Mouse (Mus musculus) gastrocnemius, adult 18-20 months (tissue): ENCODE measurements at regions not wholly inside any gene's neighbourhood (a gene's known extent, or its start where the extent isn't known, plus 50 kb on each side); places are given as distances from the start of the nearest gene placed in this dataset.

Source experiments
- DNase-seq: peaks from one replicate; pipeline ENCODE4 v3.0.0; 2021; ENCODE audit warnings: low spot score

GRCm38 (mm10) chr12:71569662-71570061 is 260.0 kb downstream of the Dact1 start:
- no peak for DNase-seq

- no peak for DNase-seq
Observed at GRCm38 (mm10) chr12:71570116-71570515, 260.4 kb downstream of the Dact1 start.

GRCm38 (mm10) chr12:71572833-71573446 is 257.9 kb upstream of the Daam1 start:
- no peak for DNase-seq

GRCm38 (mm10) chr12:71573456-71573855 is 257.4 kb upstream of the Daam1 start:
- no peak for DNase-seq

- no peak for DNase-seq
Observed at GRCm38 (mm10) chr12:71574685-71575084, 256.2 kb upstream of the Daam1 start.

GRCm38 (mm10) chr12:71577349-71577748 is 253.5 kb upstream of the Daam1 start:
- DNase-seq, result no peak

- no peak for DNase-seq
Observed at GRCm38 (mm10) chr12:71578006-71578405, 252.9 kb upstream of the Daam1 start.

GRCm38 (mm10) chr12:71578912-71579311 is 252.0 kb upstream of the Daam1 start:
- no peak for DNase-seq

GRCm38 (mm10) chr12:71580532-71581290 is 250.2 kb upstream of the Daam1 start:
- peak; percentile 53 for DNase-seq

GRCm38 (mm10) chr12:71584618-71585017 is 246.3 kb upstream of the Daam1 start:
- DNase-seq, result no peak

- DNase-seq, result no peak
Observed at GRCm38 (mm10) chr12:71598641-71599040, 232.2 kb upstream of the Daam1 start.

- no peak for DNase-seq
Observed at GRCm38 (mm10) chr12:71601091-71601690, 229.7 kb upstream of the Daam1 start.

- no peak for DNase-seq
Observed at GRCm38 (mm10) chr12:71603136-71603535, 227.7 kb upstream of the Daam1 start.

GRCm38 (mm10) chr12:71606366-71606765 is 224.5 kb upstream of the Daam1 start:
- no peak for DNase-seq

- no peak for DNase-seq
Observed at GRCm38 (mm10) chr12:71607966-71608365, 222.9 kb upstream of the Daam1 start.

GRCm38 (mm10) chr12:71613326-71613725 is 217.6 kb upstream of the Daam1 start:
- peak; percentile 56 for DNase-seq

GRCm38 (mm10) chr12:71614945-71615344 is 215.9 kb upstream of the Daam1 start:
- DNase-seq, result no peak

GRCm38 (mm10) chr12:71615383-71615782 is 215.5 kb upstream of the Daam1 start:
- no peak for DNase-seq

- no peak for DNase-seq
Observed at GRCm38 (mm10) chr12:71616121-71616520, 214.8 kb upstream of the Daam1 start.

GRCm38 (mm10) chr12:71618466-71618865 is 212.4 kb upstream of the Daam1 start:
- DNase-seq, result peak; percentile 30

GRCm38 (mm10) chr12:71618956-71619355 is 211.9 kb upstream of the Daam1 start:
- DNase-seq, result no peak

- no peak for DNase-seq
Observed at GRCm38 (mm10) chr12:71619561-71619960, 211.3 kb upstream of the Daam1 start.

- DNase-seq, result no peak
Observed at GRCm38 (mm10) chr12:71621542-71621941, 209.3 kb upstream of the Daam1 start.
